Mouse (Mus musculus): ENCODE measurements at regions not wholly inside any gene's neighbourhood (a gene's known extent, or its start where the extent isn't known, plus 50 kb on each side); places are given as distances from the start of the nearest gene placed in this dataset.
A peak's percentile ranks its signal among the peaks of the same experiment; 100 is the strongest.
"Not testable (repeated sequence)": the region's sequence is repeated elsewhere in the genome, so short reads cannot be mapped to it uniquely, and the experiment has no call there.

GRCm38 (mm10) chr16:31553361-31554146 is 109.7 kb upstream of the Dlg1 start:
- no peak for DNase-seq (ENCODE audit: low spot score)

GRCm38 (mm10) chr16:31560426-31560825 is 102.8 kb upstream of the Dlg1 start:
- no peak for DNase-seq (ENCODE audit: low spot score)

- no peak for DNase-seq (ENCODE audit: low spot score)
These were observed 98.3 kb upstream of the Dlg1 start for GRCm38 (mm10) chr16:31564926-31565325.

- DNase-seq (ENCODE audit: low spot score) = no peak
These were observed 94.9 kb upstream of the Dlg1 start for GRCm38 (mm10) chr16:31568316-31568715.

- no peak for DNase-seq (ENCODE audit: low spot score)
These were observed 93.4 kb upstream of the Dlg1 start for GRCm38 (mm10) chr16:31569871-31570270.

- no peak for DNase-seq (ENCODE audit: low spot score)
These were observed 92.7 kb upstream of the Dlg1 start for GRCm38 (mm10) chr16:31570311-31571139.

- not testable (repeated sequence) for DNase-seq (ENCODE audit: low spot score)
These were observed 89.4 kb upstream of the Dlg1 start for GRCm38 (mm10) chr16:31573833-31574232.

GRCm38 (mm10) chr16:31575646-31576045 is 87.6 kb upstream of the Dlg1 start:
- DNase-seq (ENCODE audit: low spot score) = not testable (repeated sequence)

GRCm38 (mm10) chr16:31576422-31576821 is 86.8 kb upstream of the Dlg1 start:
- no peak for DNase-seq (ENCODE audit: low spot score)

- DNase-seq (ENCODE audit: low spot score) = no peak
These were observed 85.9 kb upstream of the Dlg1 start for GRCm38 (mm10) chr16:31577347-31577746.

GRCm38 (mm10) chr16:31579318-31579717 is 83.9 kb upstream of the Dlg1 start:
- DNase-seq (ENCODE audit: low spot score) = no peak

- no peak for DNase-seq (ENCODE audit: low spot score)
These were observed 82.5 kb upstream of the Dlg1 start for GRCm38 (mm10) chr16:31580779-31581178.

- no peak for DNase-seq (ENCODE audit: low spot score)
These were observed 80.4 kb upstream of the Dlg1 start for GRCm38 (mm10) chr16:31582885-31583284.

GRCm38 (mm10) chr16:31583627-31584026 is 79.6 kb upstream of the Dlg1 start:
- DNase-seq (ENCODE audit: low spot score) = no peak

- DNase-seq (ENCODE audit: low spot score) = no peak
These were observed 78.9 kb upstream of the Dlg1 start for GRCm38 (mm10) chr16:31584216-31584823.

- no peak for DNase-seq (ENCODE audit: low spot score)
These were observed 76.2 kb upstream of the Dlg1 start for GRCm38 (mm10) chr16:31587036-31587435.

GRCm38 (mm10) chr16:31589576-31589975 is 73.7 kb upstream of the Dlg1 start:
- DNase-seq (ENCODE audit: low spot score) = no peak

GRCm38 (mm10) chr16:31591565-31591964 is 71.7 kb upstream of the Dlg1 start:
- DNase-seq (ENCODE audit: low spot score) = no peak

GRCm38 (mm10) chr16:31592014-31592871 is 71.0 kb upstream of the Dlg1 start:
- DNase-seq (ENCODE audit: low spot score) = peak; percentile 4

GRCm38 (mm10) chr16:31592973-31593683 is 70.1 kb upstream of the Dlg1 start:
- no peak for DNase-seq (ENCODE audit: low spot score)
